Mouse (Mus musculus): ENCODE measurements around the gene Nhsl1. TPM values are rescaled to one million over a fixed set of nuclear protein-coding genes. Genes with fewer than 3 reads are reported as not detected.

The Nhsl1 gene
- total RNA-seq, 2 experiments from 2014 or later = 62.0 to 66.6 TPM

DNA sequence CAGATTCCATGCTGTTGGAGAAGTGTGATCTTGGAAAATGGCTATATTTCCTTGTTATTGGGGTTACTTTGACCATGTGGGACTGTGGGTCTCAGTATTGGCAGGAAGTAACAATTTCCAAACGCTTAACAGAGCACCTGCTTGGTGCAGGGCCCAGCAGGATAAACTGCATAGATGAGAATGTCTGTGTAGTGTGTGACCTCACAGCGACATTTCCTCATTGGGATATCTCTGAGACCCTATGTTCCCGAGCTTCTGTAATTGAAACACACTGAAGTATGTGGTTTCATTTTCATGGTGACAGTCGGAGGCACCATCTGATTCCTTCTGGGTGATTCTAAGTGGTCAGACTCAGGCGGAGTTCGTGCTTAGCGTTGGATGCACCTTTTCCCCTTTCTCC is 75.5 kb downstream of the Nhsl1 start:
- no peak for DNase-seq (ENCODE audit: low spot score in 2 of 2)

DNA sequence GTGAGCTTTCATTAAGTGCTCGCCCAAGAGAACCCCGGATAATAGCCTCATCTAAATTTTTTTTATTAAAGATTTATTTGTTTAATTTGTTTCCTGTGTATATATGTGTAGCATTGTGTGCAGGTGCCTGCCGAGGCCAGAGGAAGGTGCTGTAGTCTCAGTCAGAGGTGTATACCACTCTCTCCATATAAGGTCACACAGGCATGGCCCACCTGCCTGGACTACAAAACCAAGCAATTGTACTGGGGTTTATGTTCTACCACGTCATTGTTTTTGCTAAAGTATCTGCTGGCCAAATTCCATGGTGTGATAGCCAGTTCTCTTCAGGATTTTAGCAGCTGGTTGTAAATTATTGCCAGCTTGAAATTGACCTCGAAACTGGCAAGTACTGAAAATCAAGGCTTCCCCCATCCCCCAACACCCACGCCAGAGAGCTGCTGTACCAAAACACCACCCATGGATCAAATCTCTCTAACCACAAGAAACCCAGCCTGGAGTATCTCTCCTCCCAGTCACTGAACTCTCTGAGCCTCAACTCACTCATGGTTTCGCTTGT is 81.4 kb downstream of the Nhsl1 start:
- no peak for DNase-seq (ENCODE audit: low spot score in 2 of 2)

DNA sequence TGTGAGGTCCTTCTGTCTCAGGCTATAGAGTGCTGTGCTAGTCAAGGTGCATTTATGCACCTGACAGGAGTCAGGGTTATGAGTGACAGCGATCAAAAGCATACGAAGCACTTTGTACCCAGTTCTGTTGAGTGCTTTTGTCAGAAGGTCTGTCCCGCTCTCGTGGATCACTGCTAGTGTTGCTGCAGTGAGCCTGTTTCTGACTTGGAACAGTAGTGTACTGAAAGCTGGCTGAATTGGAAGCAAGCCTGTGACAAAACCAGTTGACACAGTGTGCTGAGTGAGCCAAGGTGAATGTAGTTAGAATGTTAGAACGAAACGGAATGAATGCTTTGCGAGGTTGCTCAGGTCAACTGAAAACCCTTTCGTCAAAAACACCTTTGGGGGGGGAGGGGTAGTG is 82.2 kb downstream of the Nhsl1 start:
- no peak for DNase-seq (ENCODE audit: low spot score in 2 of 2)

DNA sequence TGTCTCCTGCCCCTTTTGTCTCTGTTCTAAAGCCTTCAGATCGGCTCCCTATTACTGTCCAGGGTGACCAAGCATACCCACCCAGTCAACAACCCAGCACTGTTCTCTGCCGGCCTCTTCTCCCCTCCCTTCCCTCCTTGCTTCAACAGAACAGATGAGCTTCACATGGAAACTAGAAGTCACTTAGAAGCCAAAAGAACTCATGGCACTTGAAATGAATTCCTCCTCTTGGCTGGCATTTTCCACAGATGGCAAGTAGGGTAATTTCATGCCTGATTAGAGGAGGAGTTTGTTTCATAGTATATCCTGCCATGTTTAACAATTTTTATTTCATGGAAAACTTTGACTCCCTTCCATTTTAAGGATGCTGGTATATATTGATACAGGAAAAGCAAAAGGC is 85.2 kb downstream of the Nhsl1 start:
- DNase-seq (ENCODE audit: low spot score in 2 of 2) = no peak

- no peak for DNase-seq (ENCODE audit: low spot score in 2 of 2)
Measured at GRCm38 (mm10) chr10:18404679-18405078, 85.9 kb downstream of the Nhsl1 start.

- peak; percentile 58 to 70 for DNase-seq (ENCODE audit: low spot score in 2 of 2)
Measured at GRCm38 (mm10) chr10:18407062-18407830, 88.5 kb downstream of the Nhsl1 start.

GRCm38 (mm10) chr10:18408128-18408527 is 89.3 kb downstream of the Nhsl1 start:
- no peak for DNase-seq (ENCODE audit: low spot score in 2 of 2)

DNA sequence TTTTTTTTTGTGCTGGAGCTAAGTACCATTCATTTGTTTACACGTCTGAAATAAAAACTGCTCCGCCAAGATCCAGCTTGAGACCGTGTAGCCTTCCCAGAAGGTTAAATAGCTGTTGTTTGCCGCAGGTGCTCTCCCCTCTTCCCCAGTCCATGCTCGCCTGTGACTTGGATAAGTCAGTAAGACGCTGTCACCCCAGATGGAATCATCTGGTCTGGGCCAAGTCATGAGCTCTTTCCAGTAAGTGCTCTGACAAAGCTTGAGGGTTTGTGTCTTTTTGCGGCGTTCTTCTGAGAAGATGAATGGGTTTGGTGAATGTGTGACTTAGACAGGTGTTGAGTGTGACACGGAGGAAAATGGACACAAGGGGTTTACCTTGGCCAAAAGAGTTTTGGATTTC is 89.8 kb downstream of the Nhsl1 start:
- DNase-seq (ENCODE audit: low spot score in 2 of 2) = no peak

DNA sequence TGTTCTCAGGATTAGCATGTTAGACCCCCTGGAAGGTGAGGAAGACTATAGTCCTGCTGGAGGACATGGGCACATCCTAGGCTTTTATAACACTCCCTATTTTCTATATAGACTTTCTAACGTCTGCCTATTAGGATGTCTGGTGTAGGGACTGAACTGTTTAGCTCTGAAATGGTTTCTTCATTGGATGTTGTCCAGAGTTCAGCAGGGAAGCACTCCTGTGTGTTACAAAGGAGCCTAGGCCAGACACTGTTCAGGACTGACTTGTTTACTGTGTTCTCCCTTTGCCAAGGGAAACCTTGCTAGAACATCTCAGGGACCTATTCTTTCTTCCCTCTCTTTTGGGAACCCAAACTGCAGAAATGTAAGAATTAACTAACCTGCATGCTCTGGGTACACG is 90.3 kb downstream of the Nhsl1 start:
- DNase-seq (ENCODE audit: low spot score in 2 of 2) = no peak

DNA sequence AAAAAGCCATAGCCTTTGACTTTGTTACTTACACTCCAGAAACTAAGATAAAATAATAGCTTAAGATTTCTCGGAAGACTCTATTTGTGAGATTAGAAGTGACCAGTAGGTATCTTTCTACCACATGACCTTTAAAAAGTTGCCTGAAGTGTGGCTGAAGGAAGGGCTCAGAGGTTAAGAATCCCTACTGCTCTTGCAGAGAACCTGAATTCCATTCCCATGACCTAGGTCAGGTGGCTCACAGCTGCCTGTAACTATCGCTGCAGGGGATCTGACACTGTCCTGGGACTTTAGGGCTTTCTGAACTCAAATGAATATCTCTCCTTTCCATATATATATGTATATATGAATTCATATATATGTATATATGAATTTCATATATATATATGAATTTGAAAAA is 92.5 kb downstream of the Nhsl1 start:
- DNase-seq (ENCODE audit: low spot score in 2 of 2) = no peak

DNA sequence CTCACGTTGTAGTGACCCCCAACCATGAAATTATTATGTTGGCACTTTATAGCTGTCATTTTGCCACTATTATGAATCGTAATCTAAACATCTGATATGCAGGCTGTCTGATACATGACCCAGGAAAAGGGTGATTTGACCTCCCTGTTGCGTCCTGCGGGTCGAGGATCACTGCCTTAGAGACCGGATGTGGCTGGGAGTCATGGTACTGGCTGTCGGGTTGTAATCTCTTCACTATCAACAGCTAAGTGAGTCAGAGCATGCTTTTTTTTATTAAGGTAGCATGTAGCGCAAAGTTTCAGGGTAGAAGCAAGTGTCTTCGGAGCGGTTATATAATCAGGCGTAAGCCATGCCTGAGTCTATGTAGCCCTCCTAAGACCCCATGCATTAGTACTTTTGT is 97.2 kb downstream of the Nhsl1 start:
- DNase-seq (ENCODE audit: low spot score in 2 of 2) = no peak

- DNase-seq (ENCODE audit: low spot score in 2 of 2) = no peak
Measured at GRCm38 (mm10) chr10:18418160-18418559, 99.4 kb downstream of the Nhsl1 start.

- no peak for DNase-seq (ENCODE audit: low spot score in 2 of 2)
Measured at GRCm38 (mm10) chr10:18419508-18419907, 100.7 kb downstream of the Nhsl1 start.

DNA sequence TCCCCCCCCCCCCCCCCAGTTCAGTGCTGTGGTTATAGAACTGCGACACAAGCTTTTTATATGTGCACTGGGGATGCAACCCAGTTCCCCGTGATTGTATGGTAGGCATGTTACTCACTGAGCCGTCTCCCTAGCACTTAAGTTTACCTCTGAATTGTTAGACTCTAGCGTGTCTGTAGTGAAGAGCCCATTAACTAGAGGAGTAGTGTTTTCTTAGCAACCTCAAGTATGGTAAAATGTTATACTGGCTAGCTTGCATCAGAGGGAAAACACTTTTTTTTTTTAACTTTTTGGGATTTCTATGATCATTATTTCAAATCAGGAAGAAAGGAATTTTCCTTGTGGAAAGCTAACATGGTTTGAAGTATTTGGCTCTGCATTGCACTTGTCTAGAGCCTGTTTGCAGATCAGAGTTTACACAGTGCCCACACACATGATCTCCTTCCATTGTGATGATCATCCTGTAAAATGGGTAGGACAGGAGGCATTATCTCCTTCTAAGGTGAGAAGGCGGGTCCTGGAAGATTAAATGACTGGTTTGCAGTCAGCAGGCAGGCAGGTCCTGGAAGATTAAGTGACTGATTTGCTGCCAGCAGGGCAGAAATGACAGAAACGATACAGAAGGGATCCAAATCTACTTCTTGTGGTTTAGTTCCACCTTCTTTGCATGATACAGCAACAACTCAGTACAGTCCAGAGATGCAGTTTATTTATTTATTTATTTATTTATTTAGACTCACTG is 101.6 kb downstream of the Nhsl1 start:
- no peak for DNase-seq (ENCODE audit: low spot score in 2 of 2)

DNA sequence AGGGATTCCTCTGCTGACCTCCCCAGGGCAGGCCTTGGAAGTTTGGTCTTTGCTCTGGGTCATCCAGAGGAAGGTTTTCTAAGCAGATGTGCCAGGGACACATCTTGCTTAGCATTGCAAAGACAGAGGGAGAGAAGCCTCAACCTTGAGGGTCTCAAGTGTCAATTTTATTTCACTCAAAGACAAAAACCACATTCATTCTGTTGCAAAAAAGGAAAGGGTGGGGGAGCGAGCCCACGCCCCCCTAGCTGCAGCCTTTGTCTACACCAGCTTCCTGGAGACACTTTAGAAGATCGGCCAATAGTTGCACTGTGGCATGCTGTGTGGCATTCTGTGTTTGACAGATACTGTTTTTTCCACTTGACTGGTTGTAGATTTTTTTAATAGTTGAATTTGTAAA is 104.2 kb downstream of the Nhsl1 start:
- no peak for DNase-seq (ENCODE audit: low spot score in 2 of 2)

DNA sequence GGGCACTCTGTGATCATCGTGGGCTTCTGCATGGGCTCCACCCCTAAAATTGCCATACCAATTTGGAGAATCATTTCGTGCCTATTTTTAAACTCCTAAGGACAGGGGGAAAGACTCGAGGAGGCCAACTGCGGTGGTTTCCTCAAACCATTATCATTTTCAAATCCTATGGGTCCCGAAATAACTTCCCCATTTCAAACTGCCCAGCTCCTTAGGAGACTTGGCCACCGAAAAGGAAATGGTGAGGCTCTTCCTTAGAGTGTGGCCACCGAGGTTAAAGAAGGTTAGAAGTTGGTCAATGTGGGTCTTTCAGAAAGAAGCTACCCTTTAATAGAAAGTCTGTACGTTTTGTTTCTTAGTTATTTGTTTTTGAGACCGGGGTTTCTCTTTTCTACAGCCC is 104.8 kb downstream of the Nhsl1 start:
- no peak for DNase-seq (ENCODE audit: low spot score in 2 of 2)

DNA sequence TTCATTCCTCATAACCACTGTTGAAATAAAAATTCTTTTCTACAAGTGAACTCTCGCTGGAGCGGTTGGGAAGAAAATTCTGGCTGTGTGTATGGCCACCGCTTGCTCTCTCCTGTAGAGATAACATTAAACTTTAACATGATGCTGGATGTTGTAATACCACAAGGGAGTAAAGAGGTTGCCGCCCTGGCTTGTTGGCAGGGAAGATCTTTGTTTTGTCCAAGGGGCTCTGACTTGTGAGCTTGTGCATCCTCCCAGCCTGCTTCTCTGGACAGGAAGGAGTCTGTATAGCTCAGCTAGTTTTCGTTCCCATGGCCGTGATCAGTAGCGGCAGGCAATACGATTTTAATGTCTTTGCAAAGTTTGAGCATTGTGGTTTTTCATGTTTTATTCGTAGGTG is 109.1 kb downstream of the Nhsl1 start:
- DNase-seq (ENCODE audit: low spot score in 2 of 2) = no peak

DNA sequence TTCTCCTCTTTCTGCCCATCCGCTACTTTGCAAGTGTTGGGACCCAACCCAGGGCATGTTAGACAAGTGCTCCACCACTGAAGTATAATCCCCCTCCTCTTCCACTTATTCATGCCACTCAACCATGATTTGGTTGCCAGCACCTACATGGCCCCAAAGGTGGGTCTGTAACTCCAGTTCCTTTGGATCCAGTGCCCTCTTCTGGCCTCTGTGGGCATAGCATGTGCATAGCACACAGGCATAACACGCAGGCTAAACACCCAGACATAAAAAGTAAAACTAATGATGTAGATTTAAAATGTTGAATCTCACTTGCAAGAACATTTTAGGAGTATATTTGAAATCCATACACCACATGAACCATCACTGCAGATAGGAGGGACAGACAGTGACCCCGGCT is 110.7 kb downstream of the Nhsl1 start:
- no peak for DNase-seq (ENCODE audit: low spot score in 2 of 2)

- DNase-seq (ENCODE audit: low spot score in 2 of 2) = no peak
Measured at GRCm38 (mm10) chr10:18430141-18430540, 111.4 kb downstream of the Nhsl1 start.

DNA sequence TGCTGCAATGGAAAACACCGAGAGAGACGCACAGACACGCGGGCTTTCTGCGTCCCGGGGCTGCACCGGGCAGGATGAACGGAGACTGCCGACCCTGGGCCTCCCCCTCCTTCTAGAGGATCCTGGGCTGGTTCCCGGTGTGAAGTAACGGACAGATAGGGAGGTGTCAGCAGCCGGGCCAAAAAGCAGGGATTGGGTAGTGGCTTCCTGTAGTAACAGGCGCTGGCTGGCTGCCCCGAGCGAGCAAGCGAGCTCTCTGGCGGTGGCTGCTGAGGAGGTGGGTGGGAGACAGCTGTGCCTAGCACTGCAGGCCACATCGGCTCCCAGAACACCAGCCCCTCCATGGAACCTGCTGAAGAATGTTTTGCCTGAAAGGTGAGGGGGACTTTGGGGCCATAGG is 112.2 kb downstream of the Nhsl1 start:
- DNase-seq (ENCODE audit: low spot score in 2 of 2) = peak; percentile 63 to 69

DNA sequence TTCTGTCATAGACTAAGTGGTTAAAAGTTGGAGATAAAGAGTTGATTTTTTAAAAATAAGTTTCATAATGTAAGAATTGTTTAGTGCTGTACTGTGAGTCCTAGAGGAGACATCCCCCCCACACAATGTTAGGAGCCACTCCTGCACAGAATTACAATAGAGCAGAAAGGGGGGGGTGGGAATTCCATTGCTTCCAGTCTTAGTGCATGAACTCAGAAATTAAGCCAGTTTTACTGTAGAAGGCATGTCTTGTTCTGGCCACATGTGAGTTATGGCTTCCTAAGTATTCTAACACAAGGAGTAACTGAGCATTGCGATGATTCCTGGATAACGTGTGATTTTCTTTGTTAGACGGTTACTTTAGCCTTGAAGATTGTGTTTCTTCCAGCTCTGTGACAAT is 112.8 kb downstream of the Nhsl1 start:
- no peak for DNase-seq (ENCODE audit: low spot score in 2 of 2)

- no peak for DNase-seq (ENCODE audit: low spot score in 2 of 2)
Measured at GRCm38 (mm10) chr10:18435454-18435853, 116.7 kb downstream of the Nhsl1 start.

- DNase-seq (ENCODE audit: low spot score in 2 of 2) = no peak
Measured at GRCm38 (mm10) chr10:18435938-18436337, 117.2 kb downstream of the Nhsl1 start.

All from layer of hippocampus, postnatal 10 days (tissue).